Mouse (Mus musculus): Measurements from ENCODE around the gene C130050O18Rik. TPM values are rescaled to one million over a fixed set of nuclear protein-coding genes. Genes with fewer than 3 reads are reported as not detected.

Gene C130050O18Rik
- total and polyA plus RNA-seq, 2 experiments = 0.18 to 1.6 TPM

GRCm38 (mm10) chr5:139403692-139404260, 1.3 kb upstream of the C130050O18Rik start:
- H3K4me1 ChIP-seq (ENCODE audit: control insufficient read depth, insufficient read depth, low read length) = peaks cover 1% of the 10 kb centered on the region
- WGBS = 90% methylated on average over 8 of the region's 8 CpGs
- H3K79me2 ChIP-seq (ENCODE audit: control insufficient read depth, insufficient read depth, low read length) = no peaks in the 10 kb centered on the region
- no peaks in the 10 kb centered on the region for H3K27me3 ChIP-seq (ENCODE audit: control insufficient read depth, insufficient read depth, low read length)
- no peak for TF ChIP-seq POLR2A (IDR thresholded peaks at IDR 0.05; ENCODE audit: extremely low read depth, insufficient read depth, low read length)
- TF ChIP-seq CTCF (IDR thresholded peaks at IDR 0.05; ENCODE audit: low read depth, low read length) = no peak
- no peak overlapping the region for H3K9ac ChIP-seq (ENCODE audit: low read depth, low read length)
- H3K36me3 ChIP-seq (ENCODE audit: control insufficient read depth, insufficient read depth, low read length) = no peaks in the 10 kb centered on the region
- no peak overlapping the region for H3K27ac ChIP-seq (replicated peaks; ENCODE audit: insufficient read depth, low read depth, low read length)
- H3K4me3 ChIP-seq (ENCODE audit: insufficient read depth, low read depth, low read length) = no peak overlapping the region
- DNase-seq (ENCODE audit: extremely low read depth, low read depth, low spot score) = no peak

GRCm38 (mm10) chr5:139405478-139405877, 398 bp downstream of the C130050O18Rik start:
- Histone ChIP-seq H3K27ac (replicated peaks; ENCODE audit: insufficient read depth, low read depth, low read length) (peak overlapping the region; percentile 10; the same call in 1 of the 2 replicates), H3K79me2 (ENCODE audit: control insufficient read depth, insufficient read depth, low read length) (no peaks in the 10 kb centered on the region), H3K27me3 (ENCODE audit: control insufficient read depth, insufficient read depth, low read length) (no peaks in the 10 kb centered on the region), H3K4me1 (ENCODE audit: control insufficient read depth, insufficient read depth, low read length) (no peaks in the 10 kb centered on the region), H3K9ac (ENCODE audit: low read depth, low read length) (no peak overlapping the region), H3K36me3 (ENCODE audit: control insufficient read depth, insufficient read depth, low read length) (no peaks in the 10 kb centered on the region), H3K4me3 (ENCODE audit: insufficient read depth, low read depth, low read length) (0 out of 2 replicates have a peak overlapping the region, but pooled peaks have one; percentile 3)
- WGBS = 81% methylated on average over 7 of the region's 7 CpGs
- no peak for DNase-seq (ENCODE audit: extremely low read depth, low read depth, low spot score)
- TF ChIP-seq POLR2A (IDR thresholded peaks at IDR 0.05; ENCODE audit: extremely low read depth, insufficient read depth, low read length) = no peak
- TF ChIP-seq CTCF (IDR thresholded peaks at IDR 0.05; ENCODE audit: low read depth, low read length) = no peak

DNA sequence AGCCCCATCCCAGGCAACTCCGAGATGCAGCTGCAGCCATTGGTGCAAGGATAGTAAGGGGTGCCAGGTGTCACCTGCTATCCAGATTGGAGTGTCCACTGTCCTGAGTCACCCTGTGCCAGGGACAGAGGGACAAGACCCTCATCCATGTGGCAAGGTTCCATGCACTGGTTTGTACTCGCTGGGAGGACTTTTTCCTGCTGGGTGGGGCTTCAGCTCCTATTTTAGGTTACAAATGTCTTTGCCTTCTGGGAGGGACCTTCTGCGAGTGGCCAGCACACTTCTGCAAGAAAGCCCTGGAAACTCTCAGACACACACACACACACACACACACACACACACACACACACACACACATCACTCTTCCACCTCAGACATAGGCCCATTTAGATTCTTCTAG, 873 bp downstream of the C130050O18Rik start:
- H3K9ac ChIP-seq (ENCODE audit: low read depth, low read length) = 0 out of 2 replicates have a peak overlapping the region, but pooled peaks have one; percentile 39
- TF ChIP-seq POLR2A (IDR thresholded peaks at IDR 0.05; ENCODE audit: extremely low read depth, insufficient read depth, low read length) (no peak), CTCF (IDR thresholded peaks at IDR 0.05; ENCODE audit: low read depth, low read length) (no peak)
- H3K79me2 ChIP-seq (ENCODE audit: control insufficient read depth, insufficient read depth, low read length) = no peaks in the 10 kb centered on the region
- H3K4me1 ChIP-seq (ENCODE audit: control insufficient read depth, insufficient read depth, low read length) = no peaks in the 10 kb centered on the region
- no peak overlapping the region for H3K4me3 ChIP-seq (ENCODE audit: insufficient read depth, low read depth, low read length)
- DNase-seq (ENCODE audit: extremely low read depth, low read depth, low spot score) = no peak
- WGBS = 78% methylated on average over 3 of the region's 3 CpGs
- H3K36me3 ChIP-seq (ENCODE audit: control insufficient read depth, insufficient read depth, low read length) = no peaks in the 10 kb centered on the region
- H3K27me3 ChIP-seq (ENCODE audit: control insufficient read depth, insufficient read depth, low read length) = no peaks in the 10 kb centered on the region
- H3K27ac ChIP-seq (replicated peaks; ENCODE audit: insufficient read depth, low read depth, low read length) = peak overlapping the region; percentile 10; the same call in 1 of the 2 replicates

DNA sequence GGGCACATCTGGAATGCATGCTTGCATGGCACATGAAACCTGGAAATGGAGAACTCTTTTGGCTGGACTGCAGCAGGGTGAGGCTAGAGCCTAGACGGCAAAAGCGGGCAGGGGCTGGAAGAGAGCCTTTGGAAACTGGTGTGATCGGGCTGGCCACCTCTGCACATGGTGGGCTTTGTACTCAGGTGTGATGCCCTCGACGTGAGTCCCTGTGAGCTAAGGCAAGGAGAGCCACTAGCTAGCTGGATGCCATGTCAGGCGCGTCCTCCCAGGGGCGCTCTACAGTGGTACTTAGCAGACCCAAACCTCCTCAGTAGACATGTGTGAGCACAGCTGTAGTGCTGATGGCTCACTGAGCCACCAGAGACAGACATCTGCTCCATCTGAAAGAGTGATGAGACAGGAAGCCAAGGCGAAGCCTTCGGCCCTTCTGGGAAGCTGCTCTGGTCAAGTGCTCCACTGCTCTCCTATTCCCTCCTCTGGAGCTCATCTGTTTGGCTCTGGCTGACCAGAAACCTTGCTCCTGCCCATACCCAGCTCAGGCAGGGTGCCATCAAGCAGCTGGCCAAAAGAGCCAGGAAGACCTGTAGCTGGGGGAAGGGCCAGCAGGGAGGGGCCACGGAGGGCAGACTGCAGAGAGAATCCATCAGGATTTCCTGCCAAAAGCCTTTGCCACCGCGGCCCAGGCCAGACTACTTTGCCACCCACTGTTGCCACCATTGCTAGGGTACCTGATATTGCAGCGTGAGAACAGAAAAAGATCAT, 2.2 kb downstream of the C130050O18Rik start:
- Histone ChIP-seq H3K4me3 (ENCODE audit: insufficient read depth, low read depth, low read length) (peak overlapping the region; percentile 23; the same call in 1 of the 2 replicates), H3K9ac (ENCODE audit: low read depth, low read length) (peak overlapping the region; percentile 32; the same call in 1 of the 2 replicates), H3K27me3 (ENCODE audit: control insufficient read depth, insufficient read depth, low read length) (no peaks in the 10 kb centered on the region), H3K4me1 (ENCODE audit: control insufficient read depth, insufficient read depth, low read length) (no peaks in the 10 kb centered on the region), H3K36me3 (ENCODE audit: control insufficient read depth, insufficient read depth, low read length) (no peaks in the 10 kb centered on the region), H3K79me2 (ENCODE audit: control insufficient read depth, insufficient read depth, low read length) (no peaks in the 10 kb centered on the region), H3K27ac (replicated peaks; ENCODE audit: insufficient read depth, low read depth, low read length) (0 out of 2 replicates have a peak overlapping the region, but pooled peaks have one; percentile 4)
- TF ChIP-seq CTCF (IDR thresholded peaks at IDR 0.05; ENCODE audit: low read depth, low read length) (no peak), POLR2A (IDR thresholded peaks at IDR 0.05; ENCODE audit: extremely low read depth, insufficient read depth, low read length) (no peak)
- DNase-seq (ENCODE audit: extremely low read depth, low read depth, low spot score) = no peak
- 77% methylated on average over 14 of the region's 14 CpGs for WGBS

DNA sequence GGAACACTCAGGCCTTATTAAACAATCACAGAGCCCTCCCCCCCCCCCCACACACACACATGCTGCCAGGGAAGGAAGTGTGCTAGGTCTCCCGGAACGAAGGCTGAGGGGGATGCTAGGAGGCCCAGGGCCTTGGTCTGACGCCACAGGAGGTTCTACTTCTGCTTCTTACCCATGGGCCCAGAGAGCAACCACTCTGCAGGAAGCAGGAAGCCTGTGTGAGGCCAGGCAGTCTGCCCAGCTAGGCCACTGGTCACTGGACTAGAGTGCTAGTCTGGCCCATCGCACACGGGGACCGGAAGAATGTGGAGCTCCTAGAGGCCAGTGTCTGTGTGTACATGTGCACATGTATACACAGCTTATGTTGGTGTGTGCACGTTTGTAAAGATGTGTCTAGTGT, 3.4 kb downstream of the C130050O18Rik start:
- Histone ChIP-seq H3K27ac (replicated peaks; ENCODE audit: insufficient read depth, low read depth, low read length) (no peak overlapping the region), H3K79me2 (ENCODE audit: control insufficient read depth, insufficient read depth, low read length) (no peaks in the 10 kb centered on the region), H3K4me1 (ENCODE audit: control insufficient read depth, insufficient read depth, low read length) (no peaks in the 10 kb centered on the region), H3K36me3 (ENCODE audit: control insufficient read depth, insufficient read depth, low read length) (no peaks in the 10 kb centered on the region), H3K9ac (ENCODE audit: low read depth, low read length) (no peak overlapping the region), H3K4me3 (ENCODE audit: insufficient read depth, low read depth, low read length) (no peak overlapping the region), H3K27me3 (ENCODE audit: control insufficient read depth, insufficient read depth, low read length) (no peaks in the 10 kb centered on the region)
- peak; percentile 40 for DNase-seq (ENCODE audit: extremely low read depth, low read depth, low spot score)
- 80% methylated on average over 7 of the region's 7 CpGs for WGBS
- TF ChIP-seq POLR2A (IDR thresholded peaks at IDR 0.05; ENCODE audit: extremely low read depth, insufficient read depth, low read length) (no peak), CTCF (IDR thresholded peaks at IDR 0.05; ENCODE audit: low read depth, low read length) (no peak)
